Mouse (Mus musculus) myocyte (in vitro differentiated cells): Measurements from ENCODE around the gene Gm9758.

ENCODE experiments used
- CEBPB ChIP-seq: IDR thresholded peaks from 2 replicates; pipeline ENCODE4 v1.6.1; 2011; ENCODE audit warnings: mild to moderate bottlenecking, moderate library complexity; ENCODE audit not compliant: poor library complexity, insufficient read depth, severe bottlenecking
- E2F4 ChIP-seq: IDR thresholded peaks from one replicate; pipeline ENCODE4 v1.6.1; 2011; ENCODE audit warnings: mild to moderate bottlenecking, control low read depth, moderate library complexity; ENCODE audit not compliant: insufficient read depth
- MAX ChIP-seq: IDR thresholded peaks from one replicate; pipeline ENCODE4 v1.6.1; 2011; ENCODE audit warnings: low read depth, mild to moderate bottlenecking, control low read depth
- MYOD1 ChIP-seq, 3 experiments: IDR thresholded peaks; one replicate each; pipeline ENCODE4 v1.6.1; 2011; ENCODE audit warnings: control low read depth in 2 of 3, low read depth in 2 of 3, mild to moderate bottlenecking in 2 of 3, moderate library complexity in 1 of 3; ENCODE audit not compliant: insufficient read length in 2 of 3, control insufficient read depth in 1 of 3
- MYOG ChIP-seq, 3 experiments: IDR thresholded peaks; one replicate each; pipeline ENCODE4 v1.6.1; 2011; ENCODE audit warnings: control low read depth in 2 of 3, low read depth in 2 of 3, mild to moderate bottlenecking in 2 of 3; ENCODE audit not compliant: insufficient read length in 2 of 3, control insufficient read depth in 1 of 3, insufficient read depth in 1 of 3
- POLR2A ChIP-seq: IDR thresholded peaks from one replicate; pipeline ENCODE4 v1.6.1; 2011; ENCODE audit warnings: low read depth, mild to moderate bottlenecking, control low read depth, moderate library complexity; ENCODE audit not compliant: insufficient read length
- POLR2AphosphoS2 ChIP-seq: IDR thresholded peaks from one replicate; pipeline ENCODE4 v1.6.1; 2011; ENCODE audit warnings: low read depth, control low read depth; ENCODE audit not compliant: insufficient read length
- REST ChIP-seq: IDR thresholded peaks from one replicate; pipeline ENCODE4 v1.6.1; 2011; ENCODE audit warnings: mild to moderate bottlenecking, control low read depth, moderate library complexity; ENCODE audit not compliant: insufficient read depth, insufficient read length
- SRF ChIP-seq: IDR thresholded peaks from one replicate; pipeline ENCODE4 v1.6.1; 2011; ENCODE audit warnings: low read depth; ENCODE audit not compliant: control insufficient read depth, insufficient read length
- TCF12 ChIP-seq: IDR thresholded peaks from one replicate; pipeline ENCODE4 v1.6.1; 2011; ENCODE audit warnings: mild to moderate bottlenecking, control low read depth; ENCODE audit not compliant: poor library complexity, insufficient read depth, severe bottlenecking
- TCF3 ChIP-seq: IDR thresholded peaks from one replicate; pipeline ENCODE4 v1.6.1; 2011; ENCODE audit warnings: low read depth, control low read depth; ENCODE audit not compliant: insufficient read length
- USF1 ChIP-seq: IDR thresholded peaks from one replicate; pipeline ENCODE4 v1.6.1; 2011; ENCODE audit warnings: low read depth, mild to moderate bottlenecking, control low read depth, moderate library complexity

- TF ChIP-seq POLR2A (no peak), E2F4 (no peak), MYOD1 (IDR thresholded peaks at IDR 0.05; ENCODE audit: control insufficient read depth in 1 of 3, insufficient read length in 2 of 3, low read depth in 2 of 3) (no peak), CEBPB (no peak), POLR2AphosphoS2 (no peak), SRF (no peak), USF1 (no peak), TCF12 (no peak), MYOG (IDR thresholded peaks at IDR 0.05; ENCODE audit: control insufficient read depth in 1 of 3, insufficient read depth in 1 of 3, insufficient read length in 2 of 3, low read depth in 2 of 3) (no peak), MAX (no peak), REST (no peak), TCF3 (no peak)
Observed at GRCm38 (mm10) chr5:14892242-14892641, 22.5 kb downstream of the Gm9758 start.
